ENCODE assay signal across 8 mouse cellular contexts in the genomic region with DNA sequence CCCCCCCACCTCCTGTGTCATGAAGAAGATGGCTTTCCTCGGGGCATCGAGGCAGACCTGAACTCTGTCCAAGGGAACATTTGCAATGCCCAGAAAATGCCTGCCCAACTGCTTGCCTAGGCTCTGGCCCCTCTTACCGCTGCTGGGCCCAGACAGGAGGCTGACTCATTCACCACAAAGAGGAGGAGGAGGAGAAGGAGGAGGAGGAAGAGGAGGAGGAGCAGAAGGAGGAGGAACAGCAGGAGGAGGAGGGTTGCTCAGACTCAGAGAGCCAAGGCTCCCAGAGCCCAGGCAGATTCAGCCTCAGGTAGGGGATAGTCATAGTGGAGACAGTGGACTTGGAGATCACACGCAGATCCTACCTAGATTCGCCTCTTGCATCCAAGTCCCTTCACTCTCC. TPM values are rescaled to one million over a fixed set of nuclear protein-coding genes. Genes with fewer than 3 reads are reported as not detected.
DNase-seq lines count a peak whose midpoint lies in the region; ATAC-seq and TF ChIP-seq lines count a peak whose summit lies in the region.

No protein-coding gene starts in this region.

- DNase-seq in kidney, adult 18-20 months, result peak; percentile 65
- DNase-seq in kidney, postnatal 10 days, result no peak
- peak; percentile 75 for DNase-seq in kidney, adult 9 months
- DNase-seq in left cerebral cortex, adult 8-10 months (ENCODE audit: low spot score in 2 of 2), result no peak
- no peak for DNase-seq in thymus, postnatal 36 days
- DNase-seq in adrenal gland, adult 18-20 months (ENCODE audit: low spot score in 2 of 2), result no peak

- no peaks in the 10 kb centered on the region for H3K9me3 ChIP-seq in midbrain, embryonic 13.5 days

- H3K9ac ChIP-seq in midbrain, embryonic 13.5 days (replicated peaks), result no peak overlapping the region

- TF ChIP-seq POLR2A in bone marrow macrophage, adult 2 months (IDR thresholded peaks at IDR 0.05; ENCODE audit: borderline replicate concordance, low read depth, low read length), result no peak

- TF ChIP-seq CTCF in bone marrow macrophage, adult 2 months (IDR thresholded peaks at IDR 0.05; ENCODE audit: low read depth, low read length), result no peak

- no peak for ATAC-seq in midbrain, embryonic 13.5 days

- peaks cover 50% of the 10 kb centered on the region for H3K27me3 ChIP-seq in midbrain, embryonic 13.5 days

- peak overlapping the region; percentile 67 for H3K4me2 ChIP-seq in midbrain, embryonic 13.5 days (replicated peaks)

- no peaks in the 10 kb centered on the region for H3K36me3 ChIP-seq in midbrain, embryonic 13.5 days

- 53% methylated on average over 5 of the region's 5 CpGs for WGBS in midbrain, embryonic 13.5 days

- H3K4me1 ChIP-seq in bone marrow macrophage, adult 2 months (ENCODE audit: control insufficient read depth, insufficient read depth, low read length), result peaks cover 12% of the 10 kb centered on the region
- peaks cover 15% of the 10 kb centered on the region for H3K4me1 ChIP-seq in midbrain, embryonic 13.5 days (replicated peaks)

- H3K27ac ChIP-seq in bone marrow macrophage, adult 2 months (ENCODE audit: insufficient read depth, low read depth, low read length), result no peak overlapping the region
- no peak overlapping the region for H3K27ac ChIP-seq in midbrain, embryonic 13.5 days

- H3K4me3 ChIP-seq in bone marrow macrophage, adult 2 months (ENCODE audit: insufficient read depth, low read length), result peak overlapping the region; percentile 57
- H3K4me3 ChIP-seq in midbrain, embryonic 13.5 days (replicated peaks), result no peak overlapping the region

RNA-seq across cellular contexts. Expression of a gene that starts 3.2 kb away (rescaled TPM):
- 0.45 and 0.82 TPM in 2 replicates for polyA plus RNA-seq in bone marrow macrophage, adult 2 months (2012; ENCODE audit: insufficient read depth, insufficient read length, missing spikeins)
- polyA plus RNA-seq in midbrain, embryonic 13.5 days (2015; fragmentation: Nextera tagmentation; extraction: Ambion mirVana), result not detected in 2 replicates
- 1 to 10 TPM in 1 of 4 experiments, under 1 TPM in 3; 0.36 to 1.4 (median 0.64) TPM for total RNA-seq in left cerebral cortex, adult 8-10 months (2022)
- 10 to 100 TPM in 1 of 2 experiments, 1 to 10 TPM in 1; 6.3 to 21.2 TPM for total RNA-seq in adrenal gland, adult 18-20 months (2021)

RNA-seq across cellular contexts. Expression of a gene that starts 56.8 kb away (rescaled TPM):
- polyA plus RNA-seq in bone marrow macrophage, adult 2 months (2012; ENCODE audit: insufficient read depth, insufficient read length, missing spikeins), result 60.3 and 70.3 TPM in 2 replicates
- 59.3 and 59.8 TPM in 2 replicates for polyA plus RNA-seq in midbrain, embryonic 13.5 days (2015; fragmentation: Nextera tagmentation; extraction: Ambion mirVana)
- 10 to 100 TPM; 32.2 to 37.7 (median 34.1) TPM for total RNA-seq in left cerebral cortex, adult 8-10 months (2022)
- 10 to 100 TPM; 58.7 to 65.1 TPM for total RNA-seq in adrenal gland, adult 18-20 months (2021)

Comparison
In these comparisons a context has a peak if more than half of its experiments do, and no peak if none do; other contexts are left out.
1. DNase-seq: peak in kidney, adult 18-20 months (single experiment) and kidney, adult 9 months (single experiment); none in kidney, postnatal 10 days (single experiment), left cerebral cortex, adult 8-10 months (0 of 2), thymus, postnatal 36 days (0 of 2) and adrenal gland, adult 18-20 months (0 of 2).